Comparison of ENCODE assay signal across 24 mouse cellular contexts in the genomic region with DNA sequence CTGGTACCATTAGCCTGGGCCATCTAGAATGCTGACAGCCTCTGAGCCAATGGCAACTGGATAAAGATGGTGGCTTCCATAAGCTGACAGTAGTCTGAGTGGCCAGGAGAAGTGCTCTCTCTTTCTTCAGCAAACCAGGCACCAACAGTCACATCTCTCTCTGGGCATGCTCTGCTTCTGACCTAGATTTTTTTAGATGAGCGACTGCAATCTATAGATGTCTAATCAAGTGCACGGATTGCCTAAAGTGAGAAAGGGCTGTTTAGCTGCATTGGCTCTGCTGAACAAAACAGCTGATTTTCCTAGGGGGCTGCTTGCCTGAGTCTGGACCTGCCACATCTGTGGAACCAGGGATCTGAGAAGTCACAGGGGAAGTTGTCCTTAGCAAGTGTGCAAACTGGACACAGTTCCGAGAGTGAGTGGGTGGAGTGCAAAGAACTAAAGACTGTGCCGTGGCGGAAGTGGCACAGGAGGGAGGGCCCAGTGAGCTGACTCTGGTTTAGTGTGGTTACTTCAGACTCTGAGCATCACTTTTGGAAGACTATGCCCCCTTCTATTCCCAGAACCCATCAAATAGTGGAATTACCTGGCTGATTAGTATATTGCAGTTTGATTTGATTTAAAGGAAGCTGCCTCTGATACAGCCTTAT. TPM values are rescaled to one million over a fixed set of nuclear protein-coding genes. Genes with fewer than 3 reads are reported as not detected.
DNase-seq lines count a peak whose midpoint lies in the region; ATAC-seq and TF ChIP-seq lines count a peak whose summit lies in the region.
"Had no signal": no experiment of that assay in that cellular context is flagged by ENCODE, and none has a peak within 500 bp of the region (broad histone marks: within the 10 kb centered on the region; RNA-seq: fewer than 3 reads in every experiment).

No protein-coding gene starts in this region.

- peaks cover 7% of the 10 kb centered on the region for H3K4me1 ChIP-seq in forebrain, embryonic 15.5 days
- peaks cover 4% of the 10 kb centered on the region; the same call in 1 of the 2 replicates for H3K4me1 ChIP-seq in forebrain, embryonic 16.5 days (replicated peaks; ENCODE audit: control insufficient read depth, insufficient read depth, low read length)
- peaks cover 25% of the 10 kb centered on the region for H3K4me1 ChIP-seq in spleen, adult 2 months (ENCODE audit: control insufficient read depth, insufficient read depth, insufficient read length)
- H3K4me1 ChIP-seq: hindbrain, embryonic 15.5 days; limb, embryonic 10.5 days; liver, embryonic 15.5 days; lung, embryonic 15.5 days; neural tube, embryonic 15.5 days had no signal

- no peaks in the 10 kb centered on the region for H3K36me3 ChIP-seq in forebrain, embryonic 15.5 days
- H3K36me3 ChIP-seq in forebrain, embryonic 16.5 days (ENCODE audit: control insufficient read depth, insufficient read depth): no peaks in the 10 kb centered on the region
- no peaks in the 10 kb centered on the region for H3K36me3 ChIP-seq in spleen, adult 2 months (ENCODE audit: control insufficient read depth, insufficient read depth, low read length)
- H3K36me3 ChIP-seq: forebrain, embryonic 10.5 days; hindbrain, embryonic 15.5 days; limb, embryonic 10.5 days; liver, embryonic 15.5 days; lung, embryonic 15.5 days; neural tube, embryonic 15.5 days had no signal

- no peak overlapping the region for H3K4me2 ChIP-seq in forebrain, embryonic 15.5 days (replicated peaks)
- H3K4me2 ChIP-seq in forebrain, embryonic 16.5 days (ENCODE audit: low read length): no peak overlapping the region
- H3K4me2 ChIP-seq: heart, embryonic 11.5 days; hindbrain, embryonic 15.5 days; liver, embryonic 15.5 days; lung, embryonic 15.5 days; midbrain, embryonic 11.5 days; neural tube, embryonic 15.5 days had no signal

- ATAC-seq in forebrain, embryonic 15.5 days (replicated peaks): no peak
- no peak for ATAC-seq in forebrain, embryonic 16.5 days
- ATAC-seq: intestine, embryonic 16.5 days had no signal

- no peaks in the 10 kb centered on the region for H3K27me3 ChIP-seq in forebrain, embryonic 15.5 days
- no peaks in the 10 kb centered on the region for H3K27me3 ChIP-seq in forebrain, embryonic 16.5 days (replicated peaks; ENCODE audit: control insufficient read depth, insufficient read depth, low read length)
- H3K27me3 ChIP-seq in spleen, adult 2 months (ENCODE audit: control insufficient read depth, insufficient read depth, low read length): no peaks in the 10 kb centered on the region
- H3K27me3 ChIP-seq: hindbrain, embryonic 15.5 days; liver, embryonic 15.5 days; lung, embryonic 15.5 days; neural tube, embryonic 15.5 days had no signal

- no peak overlapping the region for H3K4me3 ChIP-seq in forebrain, embryonic 15.5 days
- no peak overlapping the region for H3K4me3 ChIP-seq in forebrain, embryonic 16.5 days (replicated peaks; ENCODE audit: low read length)
- H3K4me3 ChIP-seq in spleen, adult 2 months (ENCODE audit: extremely low read depth, insufficient read depth, insufficient read length): no peak overlapping the region
- H3K4me3 ChIP-seq: forebrain, embryonic 10.5 days; hindbrain, embryonic 15.5 days; limb, embryonic 10.5 days; liver, embryonic 15.5 days; lung, embryonic 15.5 days; neural tube, embryonic 15.5 days had no signal

- no peak overlapping the region for H3K9ac ChIP-seq in forebrain, embryonic 15.5 days (replicated peaks)
- H3K9ac ChIP-seq in forebrain, embryonic 16.5 days (replicated peaks; ENCODE audit: low read depth, low read length): no peak overlapping the region
- H3K9ac ChIP-seq: hindbrain, embryonic 15.5 days; liver, embryonic 15.5 days; lung, embryonic 15.5 days; neural tube, embryonic 15.5 days had no signal

- no peak for TF ChIP-seq POLR2A in spleen, adult 2 months (IDR thresholded peaks at IDR 0.05; ENCODE audit: low read depth, low read length)

- TF ChIP-seq CTCF in spleen, adult 2 months (IDR thresholded peaks at IDR 0.05; ENCODE audit: extremely low read depth, insufficient read depth, insufficient read length, insufficient replicate concordance): no peak

- no peaks in the 10 kb centered on the region for H3K9me3 ChIP-seq in forebrain, embryonic 15.5 days
- no peaks in the 10 kb centered on the region for H3K9me3 ChIP-seq in forebrain, embryonic 16.5 days (ENCODE audit: control insufficient read depth, low read length)
- H3K9me3 ChIP-seq: hindbrain, embryonic 15.5 days; limb, embryonic 10.5 days; liver, embryonic 15.5 days; lung, embryonic 15.5 days; neural tube, embryonic 15.5 days had no signal

- 59% methylated on average over 5 of the region's 5 CpGs for WGBS in forebrain, embryonic 15.5 days
- WGBS in forebrain, embryonic 16.5 days: 67% methylated on average over 5 of the region's 5 CpGs
- 72% methylated on average over 5 of the region's 5 CpGs for whole genome bisulfite sequencing in spleen, adult 2 months

- H3K27ac ChIP-seq in forebrain, embryonic 15.5 days (replicated peaks): 0 out of 2 replicates have a peak overlapping the region, but pooled peaks have one; percentile 13
- no peak overlapping the region for H3K27ac ChIP-seq in forebrain, embryonic 16.5 days (ENCODE audit: low read length)
- H3K27ac ChIP-seq in spleen, adult 2 months (ENCODE audit: insufficient read depth, low read length): 0 out of 2 replicates have a peak overlapping the region, but pooled peaks have one; percentile 25
- H3K27ac ChIP-seq: forebrain, embryonic 10.5 days; hindbrain, embryonic 15.5 days; limb, embryonic 10.5 days; liver, embryonic 15.5 days; lung, embryonic 15.5 days; neural tube, embryonic 15.5 days had no signal

- no peak for DNase-seq in spleen, adult 2 months (ENCODE audit: low read depth in 1 of 2, low spot score in 2 of 2)
- no peak for DNase-seq in spleen, adult 12 weeks (ENCODE audit: low spot score)
- peak; percentile 69 for DNase-seq in naive thymus-derived CD4-positive, alpha-beta T cell, adult 2 months (ENCODE audit: low read depth)
- no peak for DNase-seq in cerebellum, adult 11-12 months
- no peak for DNase-seq in cerebellum, adult 11 months
- DNase-seq: adrenal gland, postnatal 14 days; cerebellum, adult 9-11 months; gastrocnemius, postnatal 10 days; kidney, adult 9 months; kidney, postnatal 14 days; liver; right cerebral cortex, postnatal 25 days; thymus, postnatal 14 days had no signal

RNA-seq across cellular contexts. Expression of gene Rasgrp1, which starts 29.1 kb away (rescaled TPM):
- 3.8 and 4.3 TPM in 2 replicates for polyA plus RNA-seq in forebrain, embryonic 15.5 days (2015; fragmentation: Nextera tagmentation; extraction: Ambion mirVana)
- 4.6 and 8.8 TPM in 2 replicates for polyA plus RNA-seq in forebrain, embryonic 16.5 days (2015; fragmentation: Nextera tagmentation; extraction: Ambion mirVana)
- polyA plus RNA-seq in spleen, adult 2 months (2012; rRNA removed): 20.0 and 27.1 TPM in 2 replicates
